19 mouse cellular contexts compared by ENCODE assay signal in the genomic region with DNA sequence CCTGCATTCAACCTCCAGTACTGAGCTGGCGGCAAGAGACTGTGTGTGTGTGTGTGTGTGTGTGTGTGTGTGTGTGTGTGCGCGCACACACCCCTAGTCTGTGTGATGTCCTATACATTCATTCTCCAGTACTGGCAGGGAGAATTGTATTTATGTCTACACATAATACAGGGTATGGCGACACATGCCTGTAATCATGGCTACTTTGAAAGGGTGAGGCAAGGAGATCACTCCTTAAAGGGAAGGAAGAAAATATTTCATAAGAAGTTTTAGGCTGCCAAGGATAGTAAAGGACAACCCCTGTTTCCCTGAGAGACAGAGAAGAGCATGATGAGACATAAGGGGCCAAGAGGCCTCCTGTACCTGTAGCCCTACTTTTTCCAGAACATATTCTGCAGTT. TPM values are rescaled to one million over a fixed set of nuclear protein-coding genes. Genes with fewer than 3 reads are reported as not detected.
"Had no signal": no experiment of that assay in that cellular context is flagged by ENCODE, and none has a peak within 500 bp of the region (broad histone marks: within the 10 kb centered on the region; RNA-seq: fewer than 3 reads in every experiment).

No protein-coding gene starts in this region.

- DNase-seq: kidney, adult 11 months; kidney, adult 8-10 months; kidney, postnatal 14 days; layer of hippocampus, postnatal 36 days; left cerebral cortex, postnatal 4 days; liver, postnatal 0 days; lung, embryonic 14.5 days; lung, postnatal 36 days; thymus, adult 2 months; thymus, postnatal 14 days; thymus, postnatal 4 days had no signal

- ATAC-seq: liver, postnatal 0 days; lung, postnatal 0 days; midbrain, embryonic 13.5 days; midbrain, embryonic 16.5 days had no signal

RNA-seq across cellular contexts. Expression of gene Nanos3, which starts 27.4 kb away (rescaled TPM):
- total RNA-seq: monocyte, adult 5-6 weeks had no signal

RNA-seq across cellular contexts. Expression of gene Podnl1, which starts 31.8 kb away (rescaled TPM):
- total RNA-seq: layer of hippocampus, adult 8-10 months; layer of hippocampus, postnatal 10 days; layer of hippocampus, postnatal 36 days; left cerebral cortex, adult 2 months; left cerebral cortex, postnatal 10 days; left cerebral cortex, postnatal 4 days had no signal
